Mouse (Mus musculus): ENCODE data around the gene Dip2b.

DNA sequence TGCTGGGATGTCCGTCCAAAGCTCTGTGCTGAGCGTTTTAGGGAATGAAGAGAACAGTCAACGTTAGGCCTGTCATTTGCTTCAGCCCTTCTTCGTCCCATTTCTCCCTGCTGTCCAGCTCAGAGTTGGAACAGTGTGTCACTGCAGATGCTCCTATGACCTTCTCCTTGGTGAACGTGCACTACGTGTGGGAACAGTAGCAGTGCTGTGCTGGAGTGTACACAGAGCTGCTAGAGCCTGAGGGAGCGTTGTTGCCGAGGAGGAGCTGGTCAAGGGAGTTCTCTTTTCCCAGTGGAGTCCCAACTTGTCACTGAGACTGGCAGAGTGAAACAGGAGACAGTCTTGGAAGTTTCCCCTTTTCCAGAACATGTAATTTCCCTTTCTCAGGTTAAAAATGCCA lies 43.6 kb downstream of the Dip2b start:
- no peak for TF ChIP-seq CTCF (IDR thresholded peaks at IDR 0.05; ENCODE audit: extremely low read depth, insufficient read depth, low read length)
- TF ChIP-seq POLR2A (IDR thresholded peaks at IDR 0.05; ENCODE audit: extremely low read depth, insufficient read depth, low read length): no peak
